Mouse (Mus musculus) frontal cortex, postnatal 10 days (tissue): ENCODE data around the gene Prkca.

ENCODE experiments used
- DNase-seq, 2 experiments: peaks; one replicate each; pipeline ENCODE4 v3.0.0; 2022; ENCODE audit warnings: low spot score in 2 of 2, mixed read lengths in 1 of 2

The Prkca gene

GRCm38 (mm10) chr11:108010465-108010864 lies 333.3 kb downstream of the Prkca start:
- no peak for DNase-seq

GRCm38 (mm10) chr11:107998891-107999290 lies 344.8 kb downstream of the Prkca start:
- no peak for DNase-seq

- no peak for DNase-seq
Observed at GRCm38 (mm10) chr11:107996896-107997670, 346.6 kb downstream of the Prkca start.

GRCm38 (mm10) chr11:107994487-107994886 lies 349.2 kb downstream of the Prkca start:
- peak in 1 of 2 experiments; percentile 53 for DNase-seq

GRCm38 (mm10) chr11:107993792-107994191 lies 349.9 kb downstream of the Prkca start:
- DNase-seq = no peak

- no peak for DNase-seq
Observed at GRCm38 (mm10) chr11:107992500-107992899, 351.2 kb downstream of the Prkca start.

GRCm38 (mm10) chr11:107991990-107992389 lies 351.7 kb downstream of the Prkca start:
- no peak for DNase-seq

GRCm38 (mm10) chr11:107989241-107989640 lies 354.5 kb downstream of the Prkca start:
- DNase-seq = no peak

GRCm38 (mm10) chr11:107985941-107986340 lies 357.8 kb downstream of the Prkca start:
- DNase-seq = no peak

- DNase-seq = no peak
Observed at GRCm38 (mm10) chr11:107983883-107984282, 359.8 kb downstream of the Prkca start.

- DNase-seq = no peak
Observed at GRCm38 (mm10) chr11:107983224-107983623, 360.5 kb downstream of the Prkca start.

GRCm38 (mm10) chr11:107982225-107982896 lies 361.4 kb downstream of the Prkca start:
- peak; percentile 27 to 72 for DNase-seq

GRCm38 (mm10) chr11:107979497-107980174 lies 364.1 kb downstream of the Prkca start:
- no peak for DNase-seq

GRCm38 (mm10) chr11:107969943-107970342 lies 373.8 kb downstream of the Prkca start:
- no peak for DNase-seq

- DNase-seq = no peak
Observed at GRCm38 (mm10) chr11:107968147-107968546, 375.6 kb downstream of the Prkca start.

- no peak for DNase-seq
Observed at GRCm38 (mm10) chr11:107966229-107966628, 377.5 kb downstream of the Prkca start.

GRCm38 (mm10) chr11:107965449-107965848 lies 378.3 kb downstream of the Prkca start:
- peak; percentile 77 to 78 for DNase-seq

GRCm38 (mm10) chr11:107957566-107958350 lies 386.0 kb downstream of the Prkca start:
- no peak for DNase-seq

- DNase-seq = no peak
Observed at GRCm38 (mm10) chr11:107955191-107956062, 388.3 kb downstream of the Prkca start.

GRCm38 (mm10) chr11:107951431-107951830 lies 392.3 kb downstream of the Prkca start:
- DNase-seq = peak in 1 of 2 experiments; percentile 39

- no peak for DNase-seq
Observed at GRCm38 (mm10) chr11:107950658-107951057, 393.1 kb downstream of the Prkca start.
